In genomic region chr3:138305486-138306289, GRCm38 (mm10) we compare ENCODE assay signal across 16 mouse cellular contexts. TPM values are rescaled to one million over a fixed set of nuclear protein-coding genes. Genes with fewer than 3 reads are reported as not detected.
DNase-seq lines count a peak whose midpoint lies in the region; ATAC-seq lines count a peak whose summit lies in the region.
"Had no signal": no experiment of that assay in that cellular context is flagged by ENCODE, and none has a peak within 500 bp of the region (broad histone marks: within the 10 kb centered on the region; RNA-seq: fewer than 3 reads in every experiment).

No protein-coding gene starts in this region.

- WGBS in kidney, embryonic 14.5 days, result 58% methylated on average over 10 of the region's 10 CpGs
- WGBS in midbrain, embryonic 15.5 days, result 76% methylated on average over 10 of the region's 10 CpGs
- 72% methylated on average over 10 of the region's 10 CpGs for WGBS in midbrain, embryonic 13.5 days
- 43% methylated on average over 10 of the region's 10 CpGs for WGBS in intestine, embryonic 15.5 days

- H3K4me2 ChIP-seq in kidney, embryonic 14.5 days (replicated peaks; ENCODE audit: low read depth, low read length), result no peak overlapping the region
- no peak overlapping the region for H3K4me2 ChIP-seq in midbrain, embryonic 15.5 days
- no peak overlapping the region for H3K4me2 ChIP-seq in midbrain, embryonic 13.5 days (replicated peaks)
- H3K4me2 ChIP-seq in intestine, embryonic 15.5 days (replicated peaks), result no peak overlapping the region
- H3K4me2 ChIP-seq: hindbrain, embryonic 12.5 days had no signal

- no peaks in the 10 kb centered on the region for H3K27me3 ChIP-seq in kidney, embryonic 14.5 days (ENCODE audit: control insufficient read depth, insufficient read depth, low read length)
- no peaks in the 10 kb centered on the region for H3K27me3 ChIP-seq in midbrain, embryonic 15.5 days (replicated peaks)
- H3K27me3 ChIP-seq in midbrain, embryonic 13.5 days, result no peaks in the 10 kb centered on the region
- H3K27me3 ChIP-seq in intestine, embryonic 15.5 days (replicated peaks), result no peaks in the 10 kb centered on the region
- H3K27me3 ChIP-seq: hindbrain, embryonic 12.5 days; Patski had no signal

- H3K36me3 ChIP-seq in kidney, embryonic 14.5 days (ENCODE audit: control insufficient read depth, insufficient read depth, low read length), result no peaks in the 10 kb centered on the region
- H3K36me3 ChIP-seq in midbrain, embryonic 15.5 days (replicated peaks), result no peaks in the 10 kb centered on the region
- no peaks in the 10 kb centered on the region for H3K36me3 ChIP-seq in midbrain, embryonic 13.5 days
- no peaks in the 10 kb centered on the region for H3K36me3 ChIP-seq in intestine, embryonic 15.5 days
- H3K36me3 ChIP-seq: heart, embryonic 10.5 days; hindbrain, embryonic 12.5 days had no signal

- H3K9me3 ChIP-seq in kidney, embryonic 14.5 days (ENCODE audit: control insufficient read depth, low read length), result no peaks in the 10 kb centered on the region
- H3K9me3 ChIP-seq in midbrain, embryonic 15.5 days, result no peaks in the 10 kb centered on the region
- no peaks in the 10 kb centered on the region for H3K9me3 ChIP-seq in midbrain, embryonic 13.5 days
- H3K9me3 ChIP-seq in intestine, embryonic 15.5 days, result no peaks in the 10 kb centered on the region
- H3K9me3 ChIP-seq: heart, embryonic 10.5 days; hindbrain, embryonic 12.5 days had no signal

- no peak for DNase-seq in kidney, postnatal 10 days
- peak; percentile 4 for DNase-seq in telencephalon, adult 2 months (ENCODE audit: low read depth, low spot score)
- no peak for DNase-seq in gastrocnemius, postnatal 10 days
- DNase-seq in urinary bladder, postnatal 25 days (ENCODE audit: low spot score), result no peak
- DNase-seq: adrenal gland, postnatal 10 days; kidney, postnatal 4 days; lung, adult 2 months had no signal

- H3K4me3 ChIP-seq in kidney, embryonic 14.5 days (ENCODE audit: low read length), result no peak overlapping the region
- no peak overlapping the region for H3K4me3 ChIP-seq in midbrain, embryonic 15.5 days
- H3K4me3 ChIP-seq in midbrain, embryonic 13.5 days (replicated peaks), result no peak overlapping the region
- H3K4me3 ChIP-seq in intestine, embryonic 15.5 days (replicated peaks), result no peak overlapping the region
- H3K4me3 ChIP-seq: heart, embryonic 10.5 days; hindbrain, embryonic 12.5 days had no signal

- no peak overlapping the region for H3K27ac ChIP-seq in kidney, embryonic 14.5 days (ENCODE audit: low read depth, low read length)
- H3K27ac ChIP-seq in midbrain, embryonic 15.5 days, result 0 out of 2 replicates have a peak overlapping the region, but pooled peaks have one; percentile 34
- H3K27ac ChIP-seq in midbrain, embryonic 13.5 days, result no peak overlapping the region
- no peak overlapping the region for H3K27ac ChIP-seq in intestine, embryonic 15.5 days
- H3K27ac ChIP-seq: heart, embryonic 10.5 days; hindbrain, embryonic 12.5 days had no signal

- ATAC-seq in kidney, embryonic 14.5 days (ENCODE audit: low FRiP score, low TSS enrichment), result no peak
- no peak for ATAC-seq in midbrain, embryonic 15.5 days (replicated peaks)
- ATAC-seq in midbrain, embryonic 13.5 days, result no peak
- peak; percentile 26 for ATAC-seq in intestine, embryonic 15.5 days
- ATAC-seq: Patski had no signal

- H3K4me1 ChIP-seq in kidney, embryonic 14.5 days (ENCODE audit: control insufficient read depth, insufficient read depth, low read length), result peaks cover 37% of the 10 kb centered on the region
- peaks cover 10% of the 10 kb centered on the region; the same call in 1 of the 2 replicates for H3K4me1 ChIP-seq in midbrain, embryonic 15.5 days
- peaks cover 9% of the 10 kb centered on the region; the same call in 1 of the 2 replicates for H3K4me1 ChIP-seq in midbrain, embryonic 13.5 days (replicated peaks)
- H3K4me1 ChIP-seq in intestine, embryonic 15.5 days (replicated peaks), result peaks cover 26% of the 10 kb centered on the region
- H3K4me1 ChIP-seq: hindbrain, embryonic 12.5 days had no signal

- peak overlapping the region; percentile 23; the same call in 1 of the 2 replicates for H3K9ac ChIP-seq in kidney, embryonic 14.5 days (ENCODE audit: low read depth, low read length)
- H3K9ac ChIP-seq in midbrain, embryonic 15.5 days, result no peak overlapping the region
- H3K9ac ChIP-seq in midbrain, embryonic 13.5 days (replicated peaks), result no peak overlapping the region
- H3K9ac ChIP-seq in intestine, embryonic 15.5 days, result no peak overlapping the region
- H3K9ac ChIP-seq: hindbrain, embryonic 12.5 days had no signal

RNA-seq across cellular contexts. Expression of gene Adh6a, which starts 7.4 kb away (rescaled TPM):
- not detected in 2 replicates for polyA plus RNA-seq in kidney, embryonic 14.5 days (2014; fragmentation: Nextera tagmentation; extraction: Ambion mirVana)
- polyA plus RNA-seq in midbrain, embryonic 15.5 days (2015; fragmentation: Nextera tagmentation; extraction: Ambion mirVana), result 0.13 TPM in 1 of 2 replicates, not detected in the other
- polyA plus RNA-seq in midbrain, embryonic 13.5 days (2015; fragmentation: Nextera tagmentation; extraction: Ambion mirVana), result not detected in 2 replicates
- polyA plus RNA-seq in intestine, embryonic 15.5 days (2015; fragmentation: Nextera tagmentation; extraction: Ambion mirVana), result 1.7 and 2.3 TPM in 2 replicates
- total RNA-seq in gastrocnemius, postnatal 10 days (2021), result not detected
- total RNA-seq: left cerebral cortex, postnatal 36 days had no signal
- polyA plus RNA-seq: heart, embryonic 10.5 days; hindbrain, embryonic 12.5 days had no signal

RNA-seq across cellular contexts. Expression of gene Adh6b, which starts 35.9 kb away (rescaled TPM):
- 0.14 and 0.46 TPM in 2 replicates for polyA plus RNA-seq in kidney, embryonic 14.5 days (2014; fragmentation: Nextera tagmentation; extraction: Ambion mirVana)
- polyA plus RNA-seq in midbrain, embryonic 15.5 days (2015; fragmentation: Nextera tagmentation; extraction: Ambion mirVana), result 0.17 TPM in 1 of 2 replicates, not detected in the other
- polyA plus RNA-seq in midbrain, embryonic 13.5 days (2015; fragmentation: Nextera tagmentation; extraction: Ambion mirVana), result 0.17 and 0.40 TPM in 2 replicates
- polyA plus RNA-seq in intestine, embryonic 15.5 days (2015; fragmentation: Nextera tagmentation; extraction: Ambion mirVana), result 0.16 and 0.19 TPM in 2 replicates
- under 1 TPM in 1 of 2 experiments, not detected in 1; 0.35 TPM for total RNA-seq in gastrocnemius, postnatal 10 days (2021)
- total RNA-seq: left cerebral cortex, postnatal 36 days; neutrophil, adult 5-6 weeks had no signal
- polyA plus RNA-seq: lung, adult 2 months had no signal

RNA-seq across cellular contexts. Expression of gene Adh1, which starts 44.9 kb away (rescaled TPM):
- 18.6 and 20.4 TPM in 2 replicates for polyA plus RNA-seq in kidney, embryonic 14.5 days (2014; fragmentation: Nextera tagmentation; extraction: Ambion mirVana)
- polyA plus RNA-seq in midbrain, embryonic 15.5 days (2015; fragmentation: Nextera tagmentation; extraction: Ambion mirVana), result 1.1 TPM in 2 replicates
- 0.81 and 0.97 TPM in 2 replicates for polyA plus RNA-seq in midbrain, embryonic 13.5 days (2015; fragmentation: Nextera tagmentation; extraction: Ambion mirVana)
- 396 and 436 TPM in 2 replicates for polyA plus RNA-seq in intestine, embryonic 15.5 days (2015; fragmentation: Nextera tagmentation; extraction: Ambion mirVana)
- total RNA-seq in gastrocnemius, postnatal 10 days (2021), result 10 to 100 TPM; 24.6 to 58.4 TPM

Comparison
In these comparisons a context has a peak if more than half of its experiments do, and no peak if none do; other contexts are left out.
1. RNA of gene Adh1, which starts 44.9 kb away (polyA plus RNA-seq): 396 to 436 TPM in intestine, embryonic 15.5 days; 18.6 to 20.4 TPM in kidney, embryonic 14.5 days, 1.1 TPM in midbrain, embryonic 15.5 days and 0.81 to 0.97 TPM in midbrain, embryonic 13.5 days; every median in the first group is over 10 times any median in the second.